Mouse (Mus musculus): ENCODE results near the gene Spint3. TPM values are rescaled to one million over a fixed set of nuclear protein-coding genes. Genes with fewer than 3 reads are reported as not detected.

Spint3 gene
- total and polyA plus RNA-seq, 2 experiments from 2014 or later, result not detected

GRCm38 (mm10) chr2:164560106-164560505 is 13.2 kb downstream of the Spint3 start:
- no peak overlapping the region for H3K4me3 ChIP-seq (ENCODE audit: low read depth, low read length)
- H3K27ac ChIP-seq (ENCODE audit: low read depth, low read length), result no peak overlapping the region
- no peaks in the 10 kb centered on the region for H3K4me1 ChIP-seq (ENCODE audit: insufficient read depth, low read length)
- ATAC-seq (ENCODE audit: low FRiP score) (no peak), DNase-seq (ENCODE audit: low spot score) (no peak)
- no peak overlapping the region for H3K4me2 ChIP-seq (ENCODE audit: low read depth, low read length, poor library complexity, severe bottlenecking)
- 93% methylated on average over 8 of the region's 8 CpGs for WGBS
- no peaks in the 10 kb centered on the region for H3K9me3 ChIP-seq (ENCODE audit: low read length)
- no peaks in the 10 kb centered on the region for H3K36me3 ChIP-seq (ENCODE audit: insufficient read depth, low read length)
- no peak for TF ChIP-seq CTCF (IDR thresholded peaks at IDR 0.05)
- no peak overlapping the region for H3K9ac ChIP-seq (replicated peaks; ENCODE audit: low read length, poor library complexity, severe bottlenecking)
- peaks cover 7% of the 10 kb centered on the region; the same call in 1 of the 2 replicates for H3K27me3 ChIP-seq (ENCODE audit: insufficient read depth, low read length)

GRCm38 (mm10) chr2:164558991-164559645 is 14.1 kb downstream of the Spint3 start:
- no peaks in the 10 kb centered on the region for H3K9me3 ChIP-seq (ENCODE audit: low read length)
- TF ChIP-seq CTCF (IDR thresholded peaks at IDR 0.05), result no peak

GRCm38 (mm10) chr2:164558426-164558825 is 14.8 kb downstream of the Spint3 start:
- no peaks in the 10 kb centered on the region for H3K36me3 ChIP-seq (ENCODE audit: insufficient read depth, low read length)
- no peak overlapping the region for H3K4me3 ChIP-seq (ENCODE audit: low read depth, low read length)
- no peaks in the 10 kb centered on the region; the same call in 1 of the 2 replicates for H3K27me3 ChIP-seq (ENCODE audit: insufficient read depth, low read length)
- no peak for TF ChIP-seq CTCF (IDR thresholded peaks at IDR 0.05)
- DNase-seq (ENCODE audit: low spot score) (no peak), ATAC-seq (ENCODE audit: low FRiP score) (no peak)
- no peak overlapping the region for H3K9ac ChIP-seq (replicated peaks; ENCODE audit: low read length, poor library complexity, severe bottlenecking)
- H3K4me1 ChIP-seq (ENCODE audit: insufficient read depth, low read length), result no peaks in the 10 kb centered on the region
- no peak overlapping the region for H3K27ac ChIP-seq (ENCODE audit: low read depth, low read length)
- no peaks in the 10 kb centered on the region for H3K9me3 ChIP-seq (ENCODE audit: low read length)
- 88% methylated on average over 8 of the region's 8 CpGs for WGBS
- no peak overlapping the region for H3K4me2 ChIP-seq (ENCODE audit: low read depth, low read length, poor library complexity, severe bottlenecking)

More at GRCm38 (mm10) chr2:164558991-164559645, 14.1 kb downstream of the Spint3 start:
- H3K9ac ChIP-seq (replicated peaks; ENCODE audit: low read length, poor library complexity, severe bottlenecking), result no peak overlapping the region
- H3K27me3 ChIP-seq (ENCODE audit: insufficient read depth, low read length), result no peaks in the 10 kb centered on the region; the same call in 1 of the 2 replicates
- no peak overlapping the region for H3K4me3 ChIP-seq (ENCODE audit: low read depth, low read length)
- H3K4me2 ChIP-seq (ENCODE audit: low read depth, low read length, poor library complexity, severe bottlenecking), result no peak overlapping the region
- no peaks in the 10 kb centered on the region for H3K4me1 ChIP-seq (ENCODE audit: insufficient read depth, low read length)
- no peak for DNase-seq (ENCODE audit: low spot score)
- WGBS, result 55% methylated on average over 16 of the region's 16 CpGs
- ATAC-seq (ENCODE audit: low FRiP score), result no peak
- no peaks in the 10 kb centered on the region for H3K36me3 ChIP-seq (ENCODE audit: insufficient read depth, low read length)
- no peak overlapping the region for H3K27ac ChIP-seq (ENCODE audit: low read depth, low read length)

GRCm38 (mm10) chr2:164551502-164551901 is 21.8 kb downstream of the Spint3 start:
- Histone ChIP-seq H3K9me3 (ENCODE audit: low read length) (no peaks in the 10 kb centered on the region), H3K36me3 (ENCODE audit: insufficient read depth, low read length) (no peaks in the 10 kb centered on the region), H3K4me2 (ENCODE audit: low read depth, low read length, poor library complexity, severe bottlenecking) (no peak overlapping the region), H3K27me3 (ENCODE audit: insufficient read depth, low read length) (no peaks in the 10 kb centered on the region), H3K4me1 (ENCODE audit: insufficient read depth, low read length) (no peaks in the 10 kb centered on the region; the same call in 1 of the 2 replicates), H3K4me3 (ENCODE audit: low read depth, low read length) (no peak overlapping the region), H3K27ac (ENCODE audit: low read depth, low read length) (no peak overlapping the region), H3K9ac (replicated peaks; ENCODE audit: low read length, poor library complexity, severe bottlenecking) (no peak overlapping the region)
- no peak for TF ChIP-seq CTCF (IDR thresholded peaks at IDR 0.05)
- ATAC-seq (ENCODE audit: low FRiP score) (no peak), DNase-seq (ENCODE audit: low spot score) (no peak)
- WGBS, result 92% methylated on average over 9 of the region's 9 CpGs

GRCm38 (mm10) chr2:164550895-164551269 is 22.4 kb downstream of the Spint3 start:
- no peak for TF ChIP-seq CTCF (IDR thresholded peaks at IDR 0.05)
- H3K9ac ChIP-seq (replicated peaks; ENCODE audit: low read length, poor library complexity, severe bottlenecking), result no peak overlapping the region
- H3K9me3 ChIP-seq (ENCODE audit: low read length), result no peaks in the 10 kb centered on the region
- no peaks in the 10 kb centered on the region; the same call in 1 of the 2 replicates for H3K4me1 ChIP-seq (ENCODE audit: insufficient read depth, low read length)
- H3K27me3 ChIP-seq (ENCODE audit: insufficient read depth, low read length), result no peaks in the 10 kb centered on the region
- no peak overlapping the region for H3K27ac ChIP-seq (ENCODE audit: low read depth, low read length)
- no peaks in the 10 kb centered on the region for H3K36me3 ChIP-seq (ENCODE audit: insufficient read depth, low read length)
- 74% methylated on average over 2 of the region's 2 CpGs for WGBS
- ATAC-seq (ENCODE audit: low FRiP score), result no peak
- H3K4me2 ChIP-seq (ENCODE audit: low read depth, low read length, poor library complexity, severe bottlenecking), result no peak overlapping the region
- DNase-seq (ENCODE audit: low spot score), result no peak
- no peak overlapping the region for H3K4me3 ChIP-seq (ENCODE audit: low read depth, low read length)
